Mouse (Mus musculus): ENCODE data around the gene Rab11fip4. TPM values are rescaled to one million over a fixed set of nuclear protein-coding genes. Genes with fewer than 3 reads are reported as not detected.

The Rab11fip4 gene
- polyA plus RNA-seq, 1 experiment = 4.7 TPM

DNA sequence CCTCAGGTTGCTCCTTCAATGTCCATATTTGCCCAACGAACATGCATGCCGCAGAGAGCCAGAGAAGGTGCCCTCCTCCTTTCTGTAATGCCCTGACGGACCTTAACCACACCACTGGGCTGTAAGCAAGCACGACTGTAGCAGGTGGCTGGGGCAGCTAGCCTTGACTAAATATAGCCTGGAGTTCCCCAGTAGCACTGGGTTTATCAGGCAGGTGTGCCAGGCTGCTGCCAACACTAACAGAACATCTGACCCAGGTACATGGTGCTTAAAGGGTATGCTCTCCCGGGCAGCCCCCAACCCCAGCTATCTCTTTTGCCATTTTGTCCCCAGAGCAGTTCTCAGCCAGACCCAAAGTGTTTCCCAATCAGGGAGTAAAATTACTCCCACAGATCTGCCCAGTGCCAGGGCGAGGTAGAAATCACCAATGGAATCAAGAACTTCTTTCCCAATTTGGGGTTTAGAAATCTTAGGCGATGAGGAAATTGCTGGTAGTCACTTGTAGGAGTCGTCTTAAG, 127.9 kb downstream of the Rab11fip4 start:
- Histone ChIP-seq H3K4me1 (ENCODE audit: control insufficient read depth, insufficient read depth, low read length) (peaks cover 2% of the 10 kb centered on the region; the same call in 1 of the 2 replicates), H3K27ac (ENCODE audit: control insufficient read depth, insufficient read depth, low read depth, low read length, poor library complexity) (peak overlapping the region; percentile 25), H3K4me3 (replicated peaks; ENCODE audit: control insufficient read depth, low read depth, low read length) (no peak overlapping the region)
- TF ChIP-seq POLR2A (IDR thresholded peaks at IDR 0.05; ENCODE audit: borderline replicate concordance, control insufficient read depth, low read depth, low read length) (no peak), CTCF (IDR thresholded peaks at IDR 0.05; ENCODE audit: control insufficient read depth, insufficient read depth, low read length) (no peak)
- 36% methylated on average over 8 of the region's 8 CpGs for WGBS

GRCm38 (mm10) chr11:79720737-79721136, 129.7 kb downstream of the Rab11fip4 start:
- 79% methylated on average over 4 of the region's 4 CpGs for WGBS
- H3K4me3 ChIP-seq (replicated peaks; ENCODE audit: control insufficient read depth, low read depth, low read length) = no peak overlapping the region
- peaks cover 2% of the 10 kb centered on the region; the same call in 1 of the 2 replicates for H3K4me1 ChIP-seq (ENCODE audit: control insufficient read depth, insufficient read depth, low read length)
- H3K27ac ChIP-seq (ENCODE audit: control insufficient read depth, insufficient read depth, low read depth, low read length, poor library complexity) = no peak overlapping the region
- TF ChIP-seq POLR2A (IDR thresholded peaks at IDR 0.05; ENCODE audit: borderline replicate concordance, control insufficient read depth, low read depth, low read length) = no peak
- no peak for TF ChIP-seq CTCF (IDR thresholded peaks at IDR 0.05; ENCODE audit: control insufficient read depth, insufficient read depth, low read length)

DNA sequence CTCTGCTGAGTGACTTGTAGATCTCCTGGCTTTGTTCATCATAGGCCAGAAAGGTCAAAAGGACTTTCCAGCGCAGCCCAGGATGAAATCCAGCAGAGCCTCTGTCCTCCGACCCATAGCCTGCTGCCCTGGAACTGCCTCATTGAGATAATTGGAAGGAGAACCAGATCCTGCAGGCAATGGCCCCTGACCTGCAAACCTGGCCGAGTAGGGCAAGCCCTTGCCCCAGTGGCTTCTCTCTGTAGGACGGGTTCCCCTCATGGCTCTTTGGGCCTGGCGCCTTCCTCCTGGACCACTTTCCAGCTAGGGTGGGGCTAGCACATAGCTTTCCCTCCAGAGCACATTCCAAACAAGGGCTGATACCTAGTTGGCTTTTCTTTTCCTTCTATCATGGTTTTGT, 131.8 kb downstream of the Rab11fip4 start:
- H3K4me1 ChIP-seq (ENCODE audit: control insufficient read depth, insufficient read depth, low read length) = peaks cover 2% of the 10 kb centered on the region; the same call in 1 of the 2 replicates
- WGBS = 82% methylated on average over 5 of the region's 5 CpGs
- H3K4me3 ChIP-seq (replicated peaks; ENCODE audit: control insufficient read depth, low read depth, low read length) = no peak overlapping the region
- no peak for TF ChIP-seq POLR2A (IDR thresholded peaks at IDR 0.05; ENCODE audit: borderline replicate concordance, control insufficient read depth, low read depth, low read length)
- TF ChIP-seq CTCF (IDR thresholded peaks at IDR 0.05; ENCODE audit: control insufficient read depth, insufficient read depth, low read length) = no peak
- no peak overlapping the region for H3K27ac ChIP-seq (ENCODE audit: control insufficient read depth, insufficient read depth, low read depth, low read length, poor library complexity)

- H3K27ac ChIP-seq (ENCODE audit: control insufficient read depth, insufficient read depth, low read depth, low read length, poor library complexity) = no peak overlapping the region
- no peak overlapping the region for H3K4me3 ChIP-seq (replicated peaks; ENCODE audit: control insufficient read depth, low read depth, low read length)
- TF ChIP-seq CTCF (IDR thresholded peaks at IDR 0.05; ENCODE audit: control insufficient read depth, insufficient read depth, low read length) (no peak), POLR2A (IDR thresholded peaks at IDR 0.05; ENCODE audit: borderline replicate concordance, control insufficient read depth, low read depth, low read length) (no peak)
- H3K4me1 ChIP-seq (ENCODE audit: control insufficient read depth, insufficient read depth, low read length) = peaks cover 2% of the 10 kb centered on the region; the same call in 1 of the 2 replicates
- 82% methylated on average over 6 of the region's 6 CpGs for WGBS
These were observed 134.0 kb downstream of the Rab11fip4 start for GRCm38 (mm10) chr11:79725005-79725404.

GRCm38 (mm10) chr11:79729231-79730047, 138.4 kb downstream of the Rab11fip4 start:
- Histone ChIP-seq H3K4me1 (ENCODE audit: control insufficient read depth, insufficient read depth, low read length) (no peaks in the 10 kb centered on the region), H3K4me3 (replicated peaks; ENCODE audit: control insufficient read depth, low read depth, low read length) (no peak overlapping the region), H3K27ac (ENCODE audit: control insufficient read depth, insufficient read depth, low read depth, low read length, poor library complexity) (no peak overlapping the region)
- WGBS = 51% methylated on average over 13 of the region's 13 CpGs
- no peak for TF ChIP-seq POLR2A (IDR thresholded peaks at IDR 0.05; ENCODE audit: borderline replicate concordance, control insufficient read depth, low read depth, low read length)
- TF ChIP-seq CTCF (IDR thresholded peaks at IDR 0.05; ENCODE audit: control insufficient read depth, insufficient read depth, low read length) = no peak

DNA sequence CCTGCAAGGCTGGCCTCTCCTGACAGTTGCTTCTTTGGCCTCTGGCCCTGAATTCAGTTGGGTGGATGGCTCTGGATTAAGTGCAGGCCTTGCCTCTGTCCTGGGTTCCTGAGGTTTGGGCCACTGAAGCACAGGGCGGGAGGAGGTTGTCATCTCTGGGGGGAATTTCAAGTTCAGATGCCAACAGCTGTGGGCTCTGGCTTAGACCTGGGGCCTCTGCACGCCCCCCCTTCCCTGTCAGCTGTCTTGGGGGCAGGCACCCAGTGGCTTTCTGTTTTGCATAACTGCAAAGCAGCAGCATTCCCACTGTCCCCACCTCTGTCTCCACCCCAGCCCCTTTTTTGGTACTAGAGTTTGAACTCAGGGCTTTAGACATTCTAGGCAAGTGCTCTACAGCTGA, 139.4 kb downstream of the Rab11fip4 start:
- Histone ChIP-seq H3K27ac (ENCODE audit: control insufficient read depth, insufficient read depth, low read depth, low read length, poor library complexity) (no peak overlapping the region), H3K4me1 (ENCODE audit: control insufficient read depth, insufficient read depth, low read length) (no peaks in the 10 kb centered on the region), H3K4me3 (replicated peaks; ENCODE audit: control insufficient read depth, low read depth, low read length) (no peak overlapping the region)
- TF ChIP-seq POLR2A (IDR thresholded peaks at IDR 0.05; ENCODE audit: borderline replicate concordance, control insufficient read depth, low read depth, low read length) (no peak), CTCF (IDR thresholded peaks at IDR 0.05; ENCODE audit: control insufficient read depth, insufficient read depth, low read length) (no peak)
- 73% methylated on average over 2 of the region's 2 CpGs for WGBS

DNA sequence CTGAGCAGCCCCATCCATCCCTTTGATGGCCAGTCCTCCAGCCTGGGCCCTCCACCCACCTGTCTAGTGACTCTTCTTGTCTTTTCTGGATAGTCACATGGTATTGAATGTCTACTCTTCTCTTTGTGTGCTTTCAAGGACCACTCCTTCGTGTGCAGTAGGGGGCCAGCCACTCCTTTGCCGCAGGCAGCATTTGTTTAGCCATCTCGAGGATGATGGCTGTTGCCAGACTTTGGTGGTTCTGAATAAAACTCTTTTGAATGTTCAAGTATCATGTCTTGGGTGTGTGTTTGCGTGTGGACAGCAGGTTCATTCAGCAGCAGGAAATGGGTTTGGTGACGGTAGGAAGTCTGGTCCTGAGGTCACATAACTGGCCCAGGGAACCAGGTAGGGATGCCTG, 140.5 kb downstream of the Rab11fip4 start:
- no peak overlapping the region for H3K27ac ChIP-seq (ENCODE audit: control insufficient read depth, insufficient read depth, low read depth, low read length, poor library complexity)
- WGBS = 88% methylated on average over 5 of the region's 5 CpGs
- TF ChIP-seq POLR2A (IDR thresholded peaks at IDR 0.05; ENCODE audit: borderline replicate concordance, control insufficient read depth, low read depth, low read length) = no peak
- no peak for TF ChIP-seq CTCF (IDR thresholded peaks at IDR 0.05; ENCODE audit: control insufficient read depth, insufficient read depth, low read length)
- H3K4me3 ChIP-seq (replicated peaks; ENCODE audit: control insufficient read depth, low read depth, low read length) = no peak overlapping the region
- no peaks in the 10 kb centered on the region for H3K4me1 ChIP-seq (ENCODE audit: control insufficient read depth, insufficient read depth, low read length)

- Histone ChIP-seq H3K27ac (ENCODE audit: control insufficient read depth, insufficient read depth, low read depth, low read length, poor library complexity) (no peak overlapping the region), H3K4me1 (ENCODE audit: control insufficient read depth, insufficient read depth, low read length) (no peaks in the 10 kb centered on the region), H3K4me3 (replicated peaks; ENCODE audit: control insufficient read depth, low read depth, low read length) (no peak overlapping the region)
- TF ChIP-seq POLR2A (IDR thresholded peaks at IDR 0.05; ENCODE audit: borderline replicate concordance, control insufficient read depth, low read depth, low read length) (no peak), CTCF (IDR thresholded peaks at IDR 0.05; ENCODE audit: control insufficient read depth, insufficient read depth, low read length) (no peak)
- 85% methylated on average over 6 of the region's 6 CpGs for WGBS
These were observed 142.0 kb downstream of the Rab11fip4 start for GRCm38 (mm10) chr11:79733013-79733412.
